Mouse (Mus musculus) CH12.LX (cell line): Measurements from ENCODE around the gene Afap1. TPM values are rescaled to one million over a fixed set of nuclear protein-coding genes. Genes with fewer than 3 reads are reported as not detected.

Experiments
- DNase-seq: peaks from one replicate; pipeline ENCODE4 v3.0.0-alpha.2; 2013; ENCODE audit errors: extremely low read depth
- H3K27ac ChIP-seq: 2 replicates; pipeline ENCODE4 v1.5.1; 2012; ENCODE audit warnings: low read depth, mild to moderate bottlenecking, control low read depth, moderate library complexity; ENCODE audit not compliant: insufficient read depth
- H3K27me3 ChIP-seq: replicated peaks from 2 replicates; pipeline ENCODE3; 2012; ENCODE audit warnings: inconsistent platforms
- H3K36me3 ChIP-seq, 2 experiments: replicated peaks in 1 of 2; 2 replicates each; pipeline versions ENCODE3 to v1.6.1; 2012; ENCODE audit warnings: inconsistent platforms in 1 of 2, low read length in 1 of 2, mild to moderate bottlenecking in 1 of 2, mixed read lengths in 1 of 2, moderate library complexity in 1 of 2; ENCODE audit not compliant: control insufficient read depth in 1 of 2, insufficient read depth in 1 of 2
- H3K4me1 ChIP-seq, 2 experiments: 2 replicates each; pipeline ENCODE4 v1.6.1; 2012; ENCODE audit warnings: inconsistent platforms in 1 of 2, moderate library complexity in 1 of 2; ENCODE audit not compliant: insufficient read depth in 2 of 2, control insufficient read depth in 1 of 2
- H3K4me2 ChIP-seq: 2 replicates; pipeline ENCODE4 v1.6.1; 2012; ENCODE audit warnings: low read depth, mild to moderate bottlenecking, control low read depth; ENCODE audit not compliant: poor library complexity, insufficient read depth, severe bottlenecking
- H3K4me3 ChIP-seq, 3 experiments: fragments of 150-350 bp in 1 of 3; sonication (generic) in 1 of 3; replicated peaks in 1 of 3; 2 replicates each; pipeline versions ENCODE3 to v1.5.1; 2011 to 2012; ENCODE audit warnings: low read depth in 2 of 3, low read length in 2 of 3, mild to moderate bottlenecking in 2 of 3, moderate library complexity in 2 of 3, control low read depth in 1 of 3, improper control_type of control experiment in 1 of 3, inconsistent platforms in 1 of 3, mixed read lengths in 1 of 3; ENCODE audit not compliant: poor library complexity in 1 of 3
- H3K79me2 ChIP-seq: replicated peaks from 2 replicates; pipeline ENCODE4 v1.6.1; 2012; ENCODE audit warnings: mild to moderate bottlenecking, moderate library complexity; ENCODE audit not compliant: control insufficient read depth, poor library complexity, insufficient read depth, severe bottlenecking; ENCODE audit errors: extremely low read depth
- H3K9ac ChIP-seq: 2 replicates; pipeline ENCODE4 v1.6.1; 2012; ENCODE audit warnings: low read depth, mild to moderate bottlenecking, control low read depth, moderate library complexity; ENCODE audit not compliant: insufficient read depth
- H3K9me3 ChIP-seq: replicated peaks from 2 replicates; pipeline ENCODE3; 2012; ENCODE audit warnings: low read length, inconsistent platforms, mixed read lengths
- ELF1 ChIP-seq: IDR thresholded peaks from 2 replicates; pipeline ENCODE4 v1.6.1; 2014; ENCODE audit warnings: low read depth, mild to moderate bottlenecking, inconsistent platforms, low read length, improper control_type of control experiment
- JUN ChIP-seq: IDR thresholded peaks from 2 replicates; pipeline ENCODE4 v1.6.1; 2011; ENCODE audit warnings: low read depth, mild to moderate bottlenecking, low read length, improper control_type of control experiment, moderate library complexity; ENCODE audit not compliant: insufficient read depth
- JUND ChIP-seq: conservative IDR thresholded peaks from 2 replicates; pipeline ENCODE4 v1.6.1; 2011; ENCODE audit warnings: low read depth, low read length, improper control_type of control experiment
- MAZ ChIP-seq: IDR thresholded peaks from 2 replicates; pipeline ENCODE4 v1.6.1; 2012; ENCODE audit warnings: low read depth, mild to moderate bottlenecking, inconsistent platforms, low read length, improper control_type of control experiment, moderate library complexity
- MYC ChIP-seq: IDR thresholded peaks from 2 replicates; pipeline ENCODE4 v1.6.1; 2011; ENCODE audit warnings: low read depth, mild to moderate bottlenecking, improper control_type of control experiment, low read length
- NELFE ChIP-seq: IDR thresholded peaks from 2 replicates; pipeline ENCODE4 v1.6.1; 2011; ENCODE audit warnings: low read depth, low read length, improper control_type of control experiment
- POLR2A ChIP-seq: IDR thresholded peaks from 2 replicates; pipeline ENCODE4 v1.6.1; 2011; ENCODE audit warnings: low read depth, mild to moderate bottlenecking, improper control_type of control experiment, low read length
- TCF12 ChIP-seq: IDR thresholded peaks from 2 replicates; pipeline ENCODE4 v1.6.1; 2014; ENCODE audit warnings: low read depth, mild to moderate bottlenecking, inconsistent platforms, low read length, improper control_type of control experiment
- UBTF ChIP-seq: IDR thresholded peaks from 2 replicates; pipeline ENCODE4 v1.6.1; 2012; ENCODE audit warnings: low read depth, mild to moderate bottlenecking, inconsistent platforms, low read length, improper control_type of control experiment, moderate library complexity
- USF1 ChIP-seq: IDR thresholded peaks from 2 replicates; pipeline ENCODE4 v1.6.1; 2014; ENCODE audit warnings: low read depth, mild to moderate bottlenecking, inconsistent platforms, low read length, improper control_type of control experiment
- ZC3H11A ChIP-seq: IDR thresholded peaks from 2 replicates; pipeline ENCODE4 v1.6.1; 2012; ENCODE audit warnings: low read depth, mild to moderate bottlenecking, inconsistent platforms, low read length, improper control_type of control experiment
- dilution Hi-C: fragments of 300-500 bp; cut with MboI; formaldehyde crosslinking; loops from 2 replicates; pipeline ENCODE4 v1.14.3; 2020; ENCODE audit warnings: low sequenced_read_pairs; ENCODE audit not compliant: extremely low pct_unique_long_range_greater_than_20kb, extremely low pct_ligation_motif_present
- in situ Hi-C: fragments of 300-500 bp; cut with MboI; formaldehyde crosslinking; loops from 3 replicates; pipeline ENCODE4 v1.14.3; 2019; ENCODE audit warnings: low sequenced_read_pairs, low pct_ligation_motif_present, low pct_unique_long_range_greater_than_20kb, mixed read lengths
- polyA plus RNA-seq: library from polyadenylated mRNA; unstranded; fragments of >175 nt; gene quantifications from 2 replicates; pipeline ENCODE4 v1.2.1, GENCODE M21; 2012; ENCODE audit warnings: low read depth; ENCODE audit not compliant: insufficient read length
- total RNA-seq, 2 experiments: library from RNA; depleted of rRNA; stranded (reverse); fragments of 300-350 nt in 1 of 2; fragments of >200 nt in 1 of 2; gene quantifications; 2 replicates each; pipeline ENCODE4 v1.2.3; 2012 to 2014

Afap1 gene
- total and polyA plus RNA-seq, 3 experiments, result 0.32 to 4.0 (median 0.86) TPM

DNA sequence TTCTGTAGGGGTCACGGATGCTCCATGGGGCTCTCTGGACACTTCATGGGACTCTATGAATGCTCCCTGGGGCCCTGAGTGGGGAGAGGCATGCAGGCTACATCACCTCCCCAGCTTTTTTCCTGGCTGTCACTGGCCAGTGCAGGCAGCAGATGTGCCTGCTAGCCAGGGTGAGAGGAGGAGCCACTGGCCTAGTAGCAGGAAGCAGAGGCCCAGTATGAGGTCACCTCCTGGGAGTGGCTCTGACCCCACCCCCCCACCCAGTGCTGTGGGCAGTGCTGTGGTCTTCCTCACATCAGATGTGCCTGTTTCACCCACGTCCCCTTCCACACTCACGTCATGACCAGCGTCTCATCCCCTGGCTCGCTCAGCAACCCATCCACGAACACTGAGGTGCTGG, 148.6 kb downstream of the Afap1 start:
- Histone ChIP-seq H3K4me3 (peak overlapping the region; percentile 13 to 38 (median 30)), H3K4me2 (no peak overlapping the region), H3K27me3 (peaks cover 67% of the 10 kb centered on the region), H3K79me2 (no peaks in the 10 kb centered on the region), H3K9ac (no peak overlapping the region), H3K36me3 (no peaks in the 10 kb centered on the region), H3K4me1 (peaks cover 3% of the 10 kb centered on the region in 2 experiments; a peak in 2 of 4 replicates), H3K27ac (no peak overlapping the region), H3K9me3 (no peaks in the 10 kb centered on the region)
- dilution Hi-C loops, result no loop called here
- TF ChIP-seq ELF1 (no peak), JUN (no peak), MYC (no peak), TCF12 (no peak), NELFE (0 out of 2 replicates have a peak, but pooled peaks have one; percentile 19), JUND (no peak), POLR2A (peak; percentile 33; the same call in 1 of the 2 replicates), USF1 (no peak), UBTF (no peak)
- in situ Hi-C loops, result no loop called here
- DNase-seq, result peak; percentile 15

- in situ Hi-C loops (no loop called here), dilution Hi-C loops (no loop called here)
- H3K27me3 ChIP-seq, result peaks cover 66% of the 10 kb centered on the region
Measured at GRCm38 (mm10) chr5:36043154-36043553, 150.0 kb downstream of the Afap1 start.

More at GRCm38 (mm10) chr5:36043154-36043553, 150.0 kb downstream of the Afap1 start:
- Histone ChIP-seq H3K4me2 (no peak overlapping the region), H3K4me3 (no peak overlapping the region), H3K27ac (no peak overlapping the region), H3K4me1 (peaks cover 3% of the 10 kb centered on the region in 2 experiments; a peak in 2 of 4 replicates), H3K36me3 (no peaks in the 10 kb centered on the region), H3K79me2 (no peaks in the 10 kb centered on the region), H3K9ac (no peak overlapping the region), H3K9me3 (no peaks in the 10 kb centered on the region)
- no peak for DNase-seq
- no peak for TF ChIP-seq ZC3H11A
- TF ChIP-seq MAZ, result no peak
- TF ChIP-seq ELF1, result no peak
- TF ChIP-seq JUND, result no peak

Other genes with a start within 250 kb of the Afap1 start
- not detected in 2 replicates for gene Htra3, start 213.5 kb upstream of the Afap1 start, total RNA-seq (2012; rRNA removed)
- gene Htra3, start 213.5 kb upstream of the Afap1 start, total RNA-seq (2014; rRNA removed), result not detected in 2 replicates
- not detected in 2 replicates for gene Htra3, start 213.5 kb upstream of the Afap1 start, polyA plus RNA-seq
- gene Sh3tc1, start 153.3 kb upstream of the Afap1 start, total RNA-seq (2012; rRNA removed), result 0.85 and 0.97 TPM in 2 replicates
- gene Sh3tc1, start 153.3 kb upstream of the Afap1 start, total RNA-seq (2014; rRNA removed), result 1.2 and 1.4 TPM in 2 replicates
- 2.3 and 3.5 TPM in 2 replicates for gene Sh3tc1, start 153.3 kb upstream of the Afap1 start, polyA plus RNA-seq
- gene Ablim2, start 135.4 kb upstream of the Afap1 start, total RNA-seq (2012; rRNA removed), result 3.7 and 11.0 TPM in 2 replicates
- gene Ablim2, start 135.4 kb upstream of the Afap1 start, total RNA-seq (2014; rRNA removed), result 4.7 and 12.2 TPM in 2 replicates
- gene Ablim2, start 135.4 kb upstream of the Afap1 start, polyA plus RNA-seq, result 2.6 and 4.4 TPM in 2 replicates